Mouse (Mus musculus) adipocyte (in vitro differentiated cells): Measurements from ENCODE around the gene Gm4869.
"Not testable (repeated sequence)": the region's sequence is repeated elsewhere in the genome, so short reads cannot be mapped to it uniquely, and the experiment has no call there.

Source experiments
- DNase-seq: peaks from one replicate; pipeline ENCODE4 v3.0.0-alpha.2; 2016; ENCODE audit warnings: low spot score

Gm4869 gene

DNA sequence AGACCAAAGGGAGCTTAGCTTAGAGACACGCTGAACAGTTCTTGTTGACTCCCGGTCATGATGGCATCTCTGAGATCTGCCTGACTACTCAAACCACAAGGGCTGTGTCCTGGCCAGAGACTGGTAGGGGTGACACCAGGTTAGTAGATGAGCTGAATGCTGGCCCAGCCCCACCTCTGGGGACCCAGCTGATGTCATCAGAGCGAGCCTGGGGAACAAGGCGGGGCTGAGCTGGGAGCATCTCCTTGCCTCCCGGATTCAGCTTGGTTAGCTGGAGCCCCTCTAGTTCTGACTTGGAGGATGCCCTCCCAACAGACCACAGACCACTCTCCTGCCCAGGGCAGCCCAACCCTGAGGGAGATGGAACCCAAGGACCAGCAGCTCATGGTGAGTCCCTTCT lies at the start of gene Gm4869:
TSS of gene Gm4869 (plus strand) at position 301 of the 400 bp plus-strand sequence.
- no peak for DNase-seq

DNA sequence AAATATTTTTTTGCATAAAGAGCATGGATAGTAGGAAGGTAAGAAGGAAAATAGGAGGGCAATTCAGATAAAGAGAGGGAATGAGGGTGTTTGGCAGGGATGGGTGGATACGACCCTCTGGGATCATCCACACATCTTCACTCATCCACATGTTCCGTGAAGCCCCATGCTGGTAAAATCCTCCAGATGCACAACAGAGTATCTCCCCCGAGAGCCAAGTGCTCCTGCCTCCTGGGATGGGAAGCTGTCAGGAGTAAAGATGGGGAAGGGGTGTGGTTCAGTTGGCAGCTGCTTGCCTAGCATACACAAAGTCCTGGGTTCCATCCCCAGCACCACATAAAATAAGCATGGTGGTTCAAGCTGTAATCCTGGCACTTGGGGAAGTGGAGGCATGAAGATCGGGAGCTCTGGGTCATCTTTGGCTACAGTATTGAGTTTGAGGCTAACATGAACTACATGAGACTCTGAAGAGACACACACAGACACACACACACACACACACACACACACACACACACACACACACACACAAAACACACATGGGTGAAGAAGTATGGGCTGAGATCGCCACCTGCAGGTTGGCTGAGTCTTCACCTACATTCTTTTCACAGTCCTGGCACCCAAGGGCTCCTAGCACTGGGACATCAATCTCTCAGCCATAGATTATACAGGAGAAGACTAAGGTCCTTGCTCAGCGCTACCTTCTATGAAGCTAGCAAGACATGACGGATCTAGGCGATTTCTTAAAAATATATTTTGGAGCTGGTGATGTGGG lies 49.1 kb upstream of the Gm4869 start:
- DNase-seq: peak; percentile 75

DNA sequence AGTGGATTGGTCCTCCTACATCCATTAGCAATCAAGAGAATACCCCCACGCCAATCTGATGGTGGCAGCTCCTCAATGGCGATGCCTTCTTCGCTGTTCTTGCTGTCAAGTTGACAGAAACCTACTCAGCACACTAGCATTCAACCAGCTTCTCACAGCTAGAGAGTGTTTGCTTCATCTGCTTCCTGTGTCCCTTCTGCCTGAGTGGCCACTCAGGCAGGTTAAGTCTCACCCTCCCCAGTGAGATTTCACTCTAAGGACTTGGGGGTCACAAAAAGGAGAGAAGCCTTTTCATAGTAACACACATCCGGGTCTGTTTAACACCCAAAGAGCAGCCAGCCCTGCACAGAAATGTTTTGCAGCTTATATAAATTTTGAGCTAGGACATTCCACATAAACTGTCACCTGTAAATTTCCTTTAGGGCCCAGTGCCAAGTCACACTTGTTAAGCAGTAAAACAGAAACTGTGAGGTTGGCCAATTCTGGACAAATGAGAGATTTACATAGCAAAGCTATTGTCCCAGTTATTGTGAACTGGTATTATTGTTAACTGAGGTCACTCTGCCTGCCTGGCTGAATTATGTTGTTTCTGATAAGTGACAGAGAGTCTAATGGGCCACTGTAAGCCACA lies 42.7 kb upstream of the Gm4869 start:
- DNase-seq: peak; percentile 58

DNA sequence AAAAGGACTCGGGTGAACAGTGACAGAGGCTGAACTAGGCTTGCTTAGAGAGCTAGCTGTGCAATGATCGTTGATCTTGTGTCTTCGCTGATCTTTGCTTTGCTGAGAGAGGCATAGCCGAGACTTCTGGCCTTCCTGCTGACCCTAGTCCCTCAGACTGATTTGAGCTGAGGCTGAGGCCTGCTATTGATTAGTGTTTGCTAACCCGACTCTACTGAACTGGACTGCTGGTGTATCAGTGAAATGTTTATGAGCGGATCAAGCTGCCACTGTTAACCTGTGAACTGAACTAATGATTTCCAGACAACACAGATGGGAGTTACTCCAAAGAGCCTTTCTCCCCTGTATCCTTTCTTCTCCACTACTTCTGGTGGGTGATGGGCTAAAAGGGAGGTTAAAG lies 40.3 kb upstream of the Gm4869 start:
- no peak for DNase-seq

DNA sequence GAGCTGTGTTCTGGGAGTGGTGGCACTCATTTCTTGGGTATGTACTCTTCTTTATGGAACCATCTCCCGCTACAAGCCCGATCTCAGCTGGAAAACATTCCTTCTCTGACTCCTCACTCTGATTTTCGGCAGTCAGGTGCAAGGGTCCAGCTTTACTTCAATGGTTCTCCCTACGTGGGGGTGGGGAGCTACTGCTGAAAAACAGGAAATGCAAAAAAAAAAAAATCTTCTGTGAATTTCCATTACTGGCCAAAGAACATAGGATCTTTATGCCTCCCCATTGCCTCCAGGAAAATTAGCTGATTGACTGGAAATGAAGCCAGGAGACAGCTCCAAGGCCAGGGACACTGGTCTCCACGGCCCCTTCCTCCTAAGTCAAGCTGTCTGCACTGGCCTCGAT lies 38.8 kb upstream of the Gm4869 start:
- no peak for DNase-seq

DNA sequence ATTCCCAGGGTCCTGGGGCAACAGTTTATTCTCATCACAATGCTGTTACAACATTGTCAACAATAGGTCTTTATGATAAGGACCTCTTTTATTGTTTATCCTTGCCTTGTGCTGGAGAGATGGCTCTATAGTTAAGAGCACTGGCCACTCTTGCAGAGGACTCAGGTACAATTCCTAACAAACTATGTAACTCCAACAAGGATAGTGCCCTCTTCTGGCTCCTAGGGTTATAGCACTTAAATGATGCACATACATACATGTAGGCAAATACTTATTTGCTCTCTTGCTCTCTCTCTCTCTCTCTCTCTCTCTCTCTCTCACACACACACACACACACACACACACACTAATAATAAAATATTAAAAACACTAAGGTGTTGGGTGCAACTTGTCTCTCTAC lies 36.6 kb upstream of the Gm4869 start:
- DNase-seq: no peak

DNA sequence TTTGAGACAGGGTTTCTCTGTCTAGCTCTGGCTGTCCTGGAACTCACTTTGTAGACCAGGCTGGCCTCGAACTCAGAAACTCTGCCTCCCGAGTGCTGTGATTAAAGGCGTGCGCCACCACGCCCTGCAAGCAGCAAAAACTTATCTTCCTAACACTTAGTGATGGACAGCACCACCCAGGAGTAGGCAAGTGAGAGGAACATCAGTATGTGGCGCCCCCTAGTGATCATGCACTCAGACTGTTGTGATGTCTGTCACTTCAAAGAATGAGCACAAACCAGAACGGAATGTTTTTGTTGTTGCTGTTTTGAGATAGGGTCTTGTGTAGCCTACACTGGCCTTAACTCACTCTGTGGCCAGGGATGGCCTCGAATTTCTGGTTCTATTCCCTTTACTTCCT lies 34.1 kb upstream of the Gm4869 start:
- DNase-seq: peak; percentile 79

DNA sequence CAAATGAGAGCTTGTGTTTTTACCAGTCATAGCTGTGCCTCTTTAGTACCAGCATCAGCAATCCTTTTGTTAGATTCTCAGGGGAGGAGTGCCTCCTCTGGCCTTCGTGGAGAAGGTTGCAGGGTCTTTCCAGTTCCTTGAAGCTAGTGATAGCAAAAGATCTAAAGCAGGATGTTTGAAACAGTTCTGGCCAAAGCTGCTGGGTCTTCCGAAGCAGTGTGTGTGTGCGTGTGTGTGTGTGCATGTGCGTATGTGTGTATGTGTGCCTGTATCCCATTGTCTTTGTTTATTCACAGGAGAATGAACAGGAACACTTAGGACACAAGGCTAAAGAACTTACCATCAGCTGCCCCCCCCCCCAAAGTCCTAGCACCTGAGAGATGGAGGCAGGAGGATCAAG lies 30.8 kb upstream of the Gm4869 start:
- no peak for DNase-seq

DNA sequence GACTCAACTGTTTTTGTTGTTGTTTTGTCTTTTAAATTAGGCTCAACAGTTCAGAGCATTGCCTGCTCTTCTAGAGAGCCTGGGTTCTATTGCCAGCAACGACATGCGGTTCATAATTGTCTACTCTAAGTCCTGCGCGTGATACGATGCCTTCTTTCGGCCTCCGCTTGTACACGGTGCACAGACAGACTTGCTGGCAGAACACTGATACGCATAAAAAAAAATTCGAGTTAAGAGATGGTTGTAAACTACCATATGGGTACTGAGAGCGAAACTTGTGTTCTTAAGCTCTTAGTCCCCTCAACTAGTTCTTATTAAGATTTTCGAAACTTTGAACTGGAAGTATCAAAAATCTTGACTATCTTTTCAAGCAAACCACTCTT lies 27.3 kb upstream of the Gm4869 start:
- no peak for DNase-seq

DNA sequence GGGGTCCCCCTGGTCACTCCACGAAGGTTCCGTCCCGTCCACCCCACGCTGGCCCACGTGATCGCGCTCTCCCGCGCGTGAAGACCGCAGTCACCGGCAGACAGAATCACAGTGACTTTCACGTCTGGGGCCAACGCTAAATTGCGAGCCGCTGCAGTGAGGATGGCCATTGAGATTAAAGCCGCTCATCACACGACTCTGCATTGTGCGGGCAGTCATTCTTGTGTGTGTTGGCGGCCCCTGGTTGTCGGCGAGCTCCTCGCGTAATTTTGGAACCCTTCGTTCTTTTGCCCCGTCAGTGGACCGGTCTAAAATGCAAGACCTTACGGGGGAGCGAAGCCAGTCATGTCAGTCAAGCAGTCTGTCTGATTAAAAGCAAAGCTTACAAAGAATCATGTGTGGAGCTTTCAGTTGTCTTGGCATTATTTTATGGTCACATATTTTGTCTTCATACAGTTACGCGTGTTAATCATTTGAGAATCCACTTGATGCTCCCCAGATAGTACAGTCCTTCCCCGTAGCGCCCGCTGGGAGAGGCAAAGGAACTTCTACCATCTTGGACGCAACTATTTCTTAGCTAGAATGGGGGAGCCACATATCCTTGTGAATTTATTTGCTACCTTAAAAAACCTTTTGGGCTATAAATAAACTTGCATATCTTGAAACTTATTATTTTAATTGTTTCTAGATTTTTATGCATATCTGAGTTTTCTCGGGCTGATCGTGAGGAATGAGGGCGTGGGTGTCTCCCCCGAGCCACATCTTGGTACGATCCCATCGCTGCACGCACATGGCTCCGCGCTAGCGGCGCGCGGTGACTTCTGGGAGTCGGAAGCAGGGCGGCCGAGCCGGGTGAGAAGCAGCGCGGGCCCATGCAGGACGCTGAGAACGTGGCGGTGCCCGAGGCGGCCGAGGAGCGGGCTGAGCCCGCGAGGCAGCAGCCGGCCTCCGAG lies 26.7 kb upstream of the Gm4869 start, which contains the start of gene Eif3b:
TSS of gene Eif3b (plus strand) at position 840 of the 953 bp plus-strand sequence.
- peak; percentile 99 for DNase-seq

DNA sequence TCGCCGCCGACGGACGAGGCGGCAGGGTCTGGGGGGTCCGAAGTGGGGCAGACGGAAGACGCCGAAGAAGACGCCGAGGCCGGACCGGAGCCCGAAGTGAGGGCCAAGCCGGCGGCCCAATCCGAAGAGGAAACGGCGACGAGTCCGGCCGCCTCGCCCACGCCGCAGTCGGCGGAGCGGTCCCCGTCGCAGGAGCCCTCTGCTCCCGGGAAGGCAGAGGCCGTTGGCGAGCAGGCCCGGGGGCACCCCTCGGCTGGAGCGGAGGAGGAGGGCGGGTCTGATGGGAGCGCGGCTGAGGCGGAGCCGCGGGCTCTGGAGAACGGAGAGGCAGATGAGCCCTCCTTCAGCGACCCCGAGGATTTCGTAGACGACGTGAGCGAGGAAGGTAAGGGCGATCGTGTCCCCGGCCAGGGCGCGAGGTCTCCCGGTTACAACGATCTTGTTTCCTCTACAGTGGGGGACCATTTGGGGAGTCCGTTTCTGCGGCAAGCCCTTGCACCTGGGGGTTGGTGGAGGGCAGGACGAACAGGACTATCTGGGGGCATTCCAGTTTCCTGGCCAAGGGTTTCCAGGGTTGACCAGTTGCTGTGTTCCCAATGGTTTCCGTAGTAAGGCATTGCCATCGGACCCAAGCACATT lies 25.9 kb upstream of the Gm4869 start:
- no peak for DNase-seq

DNA sequence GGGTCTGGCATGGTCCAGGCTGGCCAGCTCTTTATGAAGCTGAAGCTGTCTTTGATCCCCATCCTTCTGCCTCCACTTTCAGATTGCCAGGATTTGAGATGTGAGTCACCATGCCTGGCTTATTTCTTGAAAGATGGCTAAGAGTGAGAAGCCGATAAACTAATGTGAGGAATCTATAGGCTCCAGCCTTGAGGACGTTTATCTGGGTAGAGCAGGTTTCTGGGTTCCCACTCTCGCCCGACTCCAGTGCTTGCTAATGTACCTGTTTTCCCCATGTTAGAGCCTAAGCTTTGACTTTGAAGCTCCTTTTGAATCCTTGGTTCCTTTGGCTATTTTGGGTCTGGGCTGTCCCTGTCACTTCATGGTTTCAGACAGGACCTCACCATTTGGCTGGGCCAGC lies 24.8 kb upstream of the Gm4869 start:
- no peak for DNase-seq

DNA sequence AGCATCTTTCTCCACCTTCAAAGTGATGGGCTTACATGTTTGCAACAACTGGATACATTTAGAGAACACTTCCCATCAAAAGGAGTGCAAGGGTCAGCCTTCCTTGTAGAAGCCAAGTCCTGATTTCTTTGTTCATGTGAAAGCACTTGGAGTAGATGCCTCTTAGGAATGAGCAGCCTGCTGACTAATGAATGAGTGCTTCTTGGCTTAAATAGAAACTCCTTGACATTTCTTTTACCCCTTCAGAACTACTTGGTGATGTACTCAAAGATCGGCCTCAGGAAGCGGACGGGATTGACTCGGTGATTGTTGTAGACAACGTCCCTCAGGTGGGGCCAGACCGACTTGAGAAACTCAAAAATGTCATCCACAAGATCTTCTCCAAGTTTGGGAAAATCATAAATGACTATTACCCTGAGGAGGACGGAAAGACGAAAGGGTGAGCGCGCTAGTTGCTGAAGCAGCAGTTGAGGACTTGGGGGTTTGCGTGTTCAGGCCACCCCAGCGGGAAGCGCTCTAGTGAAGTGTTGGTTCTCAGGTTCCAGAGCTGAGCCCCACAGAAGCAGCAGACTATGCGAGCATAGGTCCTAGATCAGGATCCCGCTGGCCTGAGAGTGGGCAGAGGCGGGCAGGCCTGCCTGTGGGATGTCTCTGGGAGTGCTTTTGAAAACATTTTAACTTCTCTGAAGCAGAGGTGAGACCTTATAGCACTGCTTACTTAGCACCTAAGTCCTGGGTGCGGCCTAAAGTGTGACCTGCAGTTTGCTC lies 20.2 kb upstream of the Gm4869 start:
- DNase-seq: no peak

DNA sequence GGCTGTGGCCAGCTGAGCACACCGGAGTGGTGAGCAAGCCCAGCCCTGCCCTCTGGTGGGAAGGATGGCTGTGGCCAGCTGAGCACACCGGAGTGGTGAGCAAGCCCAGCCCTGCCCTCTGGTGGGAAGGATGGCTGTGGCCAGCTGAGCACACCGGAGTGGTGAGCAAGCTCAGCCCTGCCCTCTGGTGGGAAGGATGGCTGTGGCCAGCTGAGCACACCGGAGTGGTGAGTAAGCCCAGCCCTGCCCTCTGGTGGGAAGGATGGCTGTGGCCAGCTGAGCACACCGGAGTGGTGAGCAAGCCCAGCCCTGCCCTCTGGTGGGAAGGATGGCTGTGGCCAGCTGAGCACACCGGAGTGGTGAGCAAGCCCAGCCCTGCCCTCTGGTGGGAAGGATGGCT lies 6.3 kb upstream of the Gm4869 start:
- not testable (repeated sequence) for DNase-seq

DNA sequence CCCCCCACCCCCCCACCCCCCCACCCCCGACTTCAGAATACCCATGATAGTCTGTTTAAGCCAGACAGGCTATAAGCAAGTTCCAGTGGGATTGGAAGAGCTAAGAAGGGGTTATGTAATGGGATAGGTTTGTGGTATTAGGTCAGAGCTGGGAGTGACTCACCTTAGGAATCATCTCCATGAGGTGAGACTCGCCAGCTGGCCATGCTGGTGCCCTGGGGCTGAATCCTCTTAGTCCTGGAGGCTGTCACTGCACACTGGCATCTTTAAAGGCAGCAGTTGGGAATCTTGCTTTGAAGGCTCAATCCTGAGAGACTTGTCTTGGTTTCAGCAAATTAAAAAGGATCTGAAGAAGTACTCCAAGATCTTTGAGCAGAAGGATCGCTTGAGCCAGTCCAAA lies 4.0 kb upstream of the Gm4869 start:
- DNase-seq: no peak

DNA sequence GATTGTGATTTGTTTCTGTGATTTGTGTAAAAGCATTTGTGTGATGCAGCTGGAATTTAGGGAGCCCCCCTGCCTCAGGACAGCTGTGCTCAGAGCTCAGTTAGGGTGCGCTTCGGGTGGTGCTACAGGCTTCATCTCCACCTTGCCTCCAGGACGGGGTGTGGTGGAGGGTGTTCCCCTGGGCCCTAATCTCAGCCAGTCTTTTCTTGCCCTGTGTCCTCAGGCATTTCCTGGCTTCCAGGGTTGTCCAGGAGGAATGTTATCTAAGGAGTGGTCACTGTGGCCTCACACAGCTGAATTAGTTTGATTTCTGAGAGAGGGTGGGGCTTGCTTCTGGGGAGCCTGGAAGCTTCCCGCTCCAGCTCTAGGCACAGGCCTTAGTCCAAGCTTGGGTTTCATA lies 1.4 kb upstream of the Gm4869 start:
- no peak for DNase-seq

DNA sequence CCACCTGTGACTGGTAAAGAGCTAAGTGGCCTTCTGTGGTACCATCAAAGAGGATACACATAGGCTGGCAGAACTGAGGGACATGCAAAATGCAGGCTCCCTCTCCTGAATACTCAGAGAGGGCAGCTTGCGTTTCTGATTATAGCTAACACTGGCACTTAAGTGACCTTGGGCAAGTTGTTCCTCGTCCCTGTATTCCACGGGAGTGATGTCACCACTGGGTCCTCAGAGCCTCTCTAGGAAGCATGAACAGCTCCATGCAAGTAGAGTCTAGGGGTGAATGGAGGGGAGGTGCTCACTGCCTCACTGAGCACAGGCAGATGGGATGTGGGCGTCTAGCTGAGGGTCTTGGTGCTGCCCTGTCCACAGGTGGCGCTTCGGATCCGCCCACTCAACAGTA lies 609 bp downstream of the Gm4869 start:
- DNase-seq: no peak

DNA sequence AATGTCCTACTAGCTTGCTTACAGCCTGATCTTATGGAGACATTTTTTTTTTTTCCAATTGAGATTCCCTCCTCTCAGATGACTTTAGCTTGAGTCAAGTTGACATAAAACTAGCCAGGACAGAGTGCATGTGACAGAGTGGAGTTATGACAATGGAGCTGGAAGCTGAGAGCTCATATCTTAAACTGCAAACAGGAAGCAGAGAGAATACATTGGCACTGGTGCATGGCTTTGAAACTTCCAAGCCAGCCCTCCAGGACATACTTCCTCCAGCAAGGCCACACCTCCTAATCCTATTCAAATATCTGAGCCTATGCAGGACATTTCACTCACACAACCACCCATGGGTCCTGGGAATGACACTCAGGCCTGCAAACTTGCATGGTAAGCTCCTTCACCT lies 9.0 kb downstream of the Gm4869 start:
- DNase-seq: no peak

DNA sequence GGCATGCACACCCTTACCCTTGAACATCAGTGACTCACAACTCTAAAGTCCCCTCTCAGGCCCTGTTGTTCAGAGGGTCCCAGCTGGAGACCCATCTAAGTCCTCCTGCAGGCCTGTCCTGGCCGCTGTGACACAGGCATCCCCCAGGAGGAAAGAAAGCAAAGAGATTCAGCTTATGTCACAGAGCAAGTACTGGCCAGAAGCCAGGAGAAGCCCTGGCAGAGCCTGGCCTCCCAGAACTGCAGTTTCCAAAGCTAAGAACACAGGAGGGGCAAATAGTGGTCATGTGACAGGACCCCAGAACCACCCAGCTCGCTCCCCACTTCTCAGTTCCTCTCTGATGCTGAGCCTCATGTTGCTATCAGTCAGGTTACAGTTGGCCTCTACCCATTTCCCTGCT lies 10.0 kb downstream of the Gm4869 start:
- peak; percentile 42 for DNase-seq

DNA sequence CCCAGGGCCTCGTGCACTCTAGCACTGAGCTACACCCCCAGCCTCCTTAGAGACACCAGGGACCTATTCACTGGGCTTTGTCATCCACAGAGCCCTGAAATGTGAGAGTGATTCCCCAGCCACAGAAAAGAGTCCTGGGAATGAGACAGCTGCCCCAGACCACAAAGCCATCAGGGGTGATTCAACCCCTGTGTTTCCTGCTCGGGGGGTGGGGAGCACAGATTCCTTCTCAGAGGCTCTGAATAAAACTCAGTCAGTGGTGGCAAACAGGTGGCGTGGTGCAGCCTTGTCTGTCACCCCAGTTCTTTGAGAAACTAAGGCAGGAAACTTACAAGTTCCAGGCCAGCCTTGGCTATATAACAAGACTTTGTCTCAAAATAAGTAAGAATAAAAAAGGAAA lies 16.0 kb downstream of the Gm4869 start:
- DNase-seq: no peak

DNA sequence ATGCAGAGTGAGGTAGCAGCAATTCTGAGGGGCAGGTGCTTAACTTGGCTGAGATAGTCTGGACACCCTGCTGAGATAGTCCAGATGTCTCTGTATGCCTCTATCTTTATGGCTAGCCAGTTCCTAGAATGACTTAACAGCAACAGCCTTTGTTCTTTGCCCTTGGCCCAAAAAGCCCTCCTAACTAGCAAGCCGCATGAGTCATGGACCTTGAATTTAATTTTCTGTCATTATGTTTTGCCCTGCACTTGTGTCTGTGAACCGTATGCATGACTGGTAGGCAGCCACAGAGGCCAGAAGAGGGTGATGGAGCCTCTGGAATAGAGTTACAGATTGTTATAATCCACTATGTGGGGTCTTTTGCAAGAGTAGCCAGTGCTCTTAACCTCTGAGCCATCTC lies 17.7 kb downstream of the Gm4869 start:
- DNase-seq: not testable (repeated sequence)
